Mouse (Mus musculus): ENCODE results near the gene Erp27. TPM values are rescaled to one million over a fixed set of nuclear protein-coding genes. Genes with fewer than 3 reads are reported as not detected.

Gene Erp27
- polyA plus RNA-seq, 1 experiment from 2014 or later = 0.48 TPM

DNA sequence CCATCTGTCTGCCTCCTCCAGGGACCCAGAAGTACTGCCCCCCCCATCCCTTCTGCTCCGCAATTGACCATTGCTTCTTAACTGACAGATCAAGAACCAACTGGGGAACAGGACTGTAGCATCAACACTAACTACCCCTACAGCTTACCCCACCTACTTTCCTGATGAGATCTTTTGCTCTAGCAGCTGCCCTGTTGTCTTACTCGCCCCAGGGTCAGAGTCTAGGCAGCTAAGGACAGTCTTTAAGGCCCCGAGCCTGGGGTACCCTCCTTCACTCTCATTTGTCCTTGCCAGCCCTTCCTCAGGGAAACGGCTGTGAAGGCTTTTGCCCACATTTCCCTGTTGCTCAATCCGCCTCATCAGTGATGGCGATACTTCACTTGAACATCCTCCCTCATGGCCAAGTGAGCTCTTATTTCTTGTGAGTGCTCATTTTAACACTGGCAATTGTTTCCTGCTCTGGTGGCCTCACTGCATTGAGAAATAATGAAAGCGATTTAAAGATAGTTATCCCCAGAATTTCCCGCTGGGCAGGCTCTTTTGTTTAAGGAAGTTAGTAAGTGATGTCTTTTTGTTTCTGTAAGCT is 18.0 kb downstream of the Erp27 start:
- Histone ChIP-seq H3K36me3 (ENCODE audit: control insufficient read depth, insufficient read depth) (no peaks in the 10 kb centered on the region), H3K4me3 (ENCODE audit: low read depth, low read length) (no peak overlapping the region), H3K4me1 (replicated peaks; ENCODE audit: control insufficient read depth, insufficient read depth, low read length) (no peaks in the 10 kb centered on the region), H3K27ac (ENCODE audit: low read depth, low read length) (no peak overlapping the region), H3K4me2 (replicated peaks; ENCODE audit: low read depth) (no peak overlapping the region), H3K9ac (ENCODE audit: low read depth, low read length) (no peak overlapping the region), H3K9me3 (ENCODE audit: control insufficient read depth) (no peaks in the 10 kb centered on the region), H3K27me3 (replicated peaks; ENCODE audit: control insufficient read depth, insufficient read depth, low read length) (no peaks in the 10 kb centered on the region)
- no peak for TF ChIP-seq CTCF (IDR thresholded peaks at IDR 0.05; ENCODE audit: low read depth)
- WGBS = 61% methylated on average over 8 of the region's 8 CpGs
- ATAC-seq = no peak

DNA sequence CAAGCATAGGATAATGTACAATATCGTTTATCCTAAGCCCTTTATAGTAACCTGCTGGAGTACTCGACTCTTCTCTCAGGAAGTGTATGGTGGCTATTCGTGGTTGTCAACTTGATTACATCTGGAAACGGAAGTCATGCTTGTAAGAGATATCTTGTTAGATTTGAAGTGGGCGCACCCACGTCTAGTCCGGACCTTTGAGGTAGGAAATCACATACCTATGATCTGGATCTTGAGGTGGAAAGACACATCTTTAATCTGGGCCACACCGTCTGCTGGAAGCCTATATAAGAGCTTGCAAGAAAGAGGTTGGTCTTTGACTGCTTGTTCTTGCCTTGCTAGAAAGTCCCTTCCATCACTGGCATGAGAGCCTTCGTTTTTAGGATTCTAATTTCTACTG is 19.5 kb downstream of the Erp27 start:
- Histone ChIP-seq H3K9me3 (ENCODE audit: control insufficient read depth) (no peaks in the 10 kb centered on the region), H3K4me3 (ENCODE audit: low read depth, low read length) (no peak overlapping the region), H3K4me2 (replicated peaks; ENCODE audit: low read depth) (no peak overlapping the region), H3K27me3 (replicated peaks; ENCODE audit: control insufficient read depth, insufficient read depth, low read length) (no peaks in the 10 kb centered on the region), H3K27ac (ENCODE audit: low read depth, low read length) (no peak overlapping the region), H3K36me3 (ENCODE audit: control insufficient read depth, insufficient read depth) (no peaks in the 10 kb centered on the region), H3K4me1 (replicated peaks; ENCODE audit: control insufficient read depth, insufficient read depth, low read length) (no peaks in the 10 kb centered on the region), H3K9ac (ENCODE audit: low read depth, low read length) (no peak overlapping the region)
- WGBS = 86% methylated on average over 9 of the region's 9 CpGs
- TF ChIP-seq CTCF (IDR thresholded peaks at IDR 0.05; ENCODE audit: low read depth) = no peak
- no peak for ATAC-seq

GRCm38 (mm10) chr6:136901010-136901409 is 21.0 kb downstream of the Erp27 start:
- no peak overlapping the region for H3K4me3 ChIP-seq (ENCODE audit: low read depth, low read length)
- ATAC-seq = no peak
- H3K27ac ChIP-seq (ENCODE audit: low read depth, low read length) = no peak overlapping the region
- H3K4me1 ChIP-seq (replicated peaks; ENCODE audit: control insufficient read depth, insufficient read depth, low read length) = no peaks in the 10 kb centered on the region
- H3K4me2 ChIP-seq (replicated peaks; ENCODE audit: low read depth) = no peak overlapping the region
- H3K27me3 ChIP-seq (replicated peaks; ENCODE audit: control insufficient read depth, insufficient read depth, low read length) = no peaks in the 10 kb centered on the region
- WGBS = 71% methylated on average over 2 of the region's 2 CpGs
- H3K9me3 ChIP-seq (ENCODE audit: control insufficient read depth) = no peaks in the 10 kb centered on the region
- H3K36me3 ChIP-seq (ENCODE audit: control insufficient read depth, insufficient read depth) = no peaks in the 10 kb centered on the region
- TF ChIP-seq CTCF (IDR thresholded peaks at IDR 0.05; ENCODE audit: low read depth) = no peak
- H3K9ac ChIP-seq (ENCODE audit: low read depth, low read length) = no peak overlapping the region

- H3K9ac ChIP-seq (ENCODE audit: low read depth, low read length) = no peak overlapping the region
- no peaks in the 10 kb centered on the region for H3K9me3 ChIP-seq (ENCODE audit: control insufficient read depth)
- H3K36me3 ChIP-seq (ENCODE audit: control insufficient read depth, insufficient read depth) = no peaks in the 10 kb centered on the region
- no peaks in the 10 kb centered on the region for H3K4me1 ChIP-seq (replicated peaks; ENCODE audit: control insufficient read depth, insufficient read depth, low read length)
- H3K4me2 ChIP-seq (replicated peaks; ENCODE audit: low read depth) = no peak overlapping the region
- H3K27me3 ChIP-seq (replicated peaks; ENCODE audit: control insufficient read depth, insufficient read depth, low read length) = no peaks in the 10 kb centered on the region
- ATAC-seq = no peak
- TF ChIP-seq CTCF (IDR thresholded peaks at IDR 0.05; ENCODE audit: low read depth) = no peak
- H3K4me3 ChIP-seq (ENCODE audit: low read depth, low read length) = no peak overlapping the region
- 24% methylated on average over 4 of the region's 4 CpGs for WGBS
- no peak overlapping the region for H3K27ac ChIP-seq (ENCODE audit: low read depth, low read length)
Measured at GRCm38 (mm10) chr6:136900369-136901009, 21.5 kb downstream of the Erp27 start.

DNA sequence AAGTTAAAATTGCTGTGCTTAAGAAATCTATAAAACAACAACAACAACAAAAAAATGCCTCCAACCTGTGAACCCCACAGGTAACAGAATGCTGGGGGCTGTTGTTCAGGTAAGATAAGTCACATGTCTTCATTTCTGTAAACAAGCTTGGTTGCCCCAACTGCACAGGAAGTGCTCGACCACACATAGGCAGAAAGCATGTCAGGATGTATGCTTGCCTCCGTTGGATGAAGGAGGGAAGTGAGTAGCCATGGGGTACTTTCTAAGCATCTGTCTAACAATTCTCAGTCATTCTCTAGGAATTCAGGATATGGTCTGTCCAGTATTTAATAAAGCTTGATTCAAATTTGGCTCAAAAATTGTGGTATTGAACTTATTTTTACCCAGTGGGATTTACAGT is 23.0 kb downstream of the Erp27 start:
- no peak for ATAC-seq
- H3K9ac ChIP-seq (ENCODE audit: low read depth, low read length) = no peak overlapping the region
- H3K27me3 ChIP-seq (replicated peaks; ENCODE audit: control insufficient read depth, insufficient read depth, low read length) = no peaks in the 10 kb centered on the region
- no peak for TF ChIP-seq CTCF (IDR thresholded peaks at IDR 0.05; ENCODE audit: low read depth)
- H3K4me3 ChIP-seq (ENCODE audit: low read depth, low read length) = no peak overlapping the region
- no peaks in the 10 kb centered on the region for H3K4me1 ChIP-seq (replicated peaks; ENCODE audit: control insufficient read depth, insufficient read depth, low read length)
- H3K27ac ChIP-seq (ENCODE audit: low read depth, low read length) = no peak overlapping the region
- WGBS = 76% methylated on average over 2 of the region's 2 CpGs
- no peaks in the 10 kb centered on the region for H3K36me3 ChIP-seq (ENCODE audit: control insufficient read depth, insufficient read depth)
- no peak overlapping the region for H3K4me2 ChIP-seq (replicated peaks; ENCODE audit: low read depth)
- H3K9me3 ChIP-seq (ENCODE audit: control insufficient read depth) = no peaks in the 10 kb centered on the region

DNA sequence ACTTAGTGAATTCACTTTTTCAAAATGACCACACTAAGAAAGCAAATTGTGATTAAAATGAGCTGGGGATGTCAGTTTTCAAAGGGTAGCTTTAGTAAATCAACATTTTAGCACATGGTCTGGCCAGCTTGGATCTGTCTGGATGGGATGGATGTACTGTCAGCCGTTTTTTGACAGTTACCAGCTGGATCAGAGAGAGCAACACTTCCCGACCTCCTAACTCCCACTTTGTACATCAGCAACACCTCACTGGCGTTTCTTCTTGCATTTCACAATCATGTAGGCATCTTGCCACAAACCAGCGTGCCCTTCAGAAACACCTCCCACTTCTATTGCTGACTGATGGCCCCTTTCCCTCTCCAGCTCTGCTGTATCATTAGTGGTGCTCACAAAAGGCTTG is 23.8 kb downstream of the Erp27 start:
- no peaks in the 10 kb centered on the region for H3K4me1 ChIP-seq (replicated peaks; ENCODE audit: control insufficient read depth, insufficient read depth, low read length)
- ATAC-seq = no peak
- H3K4me2 ChIP-seq (replicated peaks; ENCODE audit: low read depth) = no peak overlapping the region
- no peak overlapping the region for H3K4me3 ChIP-seq (ENCODE audit: low read depth, low read length)
- no peaks in the 10 kb centered on the region for H3K27me3 ChIP-seq (replicated peaks; ENCODE audit: control insufficient read depth, insufficient read depth, low read length)
- TF ChIP-seq CTCF (IDR thresholded peaks at IDR 0.05; ENCODE audit: low read depth) = no peak
- H3K9me3 ChIP-seq (ENCODE audit: control insufficient read depth) = no peaks in the 10 kb centered on the region
- no peak overlapping the region for H3K27ac ChIP-seq (ENCODE audit: low read depth, low read length)
- no peak overlapping the region for H3K9ac ChIP-seq (ENCODE audit: low read depth, low read length)
- 44% methylated on average over 4 of the region's 4 CpGs for WGBS
- no peaks in the 10 kb centered on the region for H3K36me3 ChIP-seq (ENCODE audit: control insufficient read depth, insufficient read depth)
